Mouse (Mus musculus) spleen, adult 10 weeks (tissue): ENCODE results near the gene Arl4c. TPM values are rescaled to one million over a fixed set of nuclear protein-coding genes. Genes with fewer than 3 reads are reported as not detected.

Source experiments
- polyA plus RNA-seq: library from polyadenylated mRNA; stranded (reverse); fragments of 350-450 nt; fragmentation: Illumina TruSeq; extraction: RNeasy Lipid Tissue Mini Kit (QIAGEN cat#74804); gene quantifications from one replicate; pipeline ENCODE4 v1.2.3, GENCODE M21; 2015; ENCODE audit warnings: low replicate concordance; ENCODE audit not compliant: insufficient read depth

Gene Arl4c
- polyA plus RNA-seq, result 59.8 TPM

DNA sequence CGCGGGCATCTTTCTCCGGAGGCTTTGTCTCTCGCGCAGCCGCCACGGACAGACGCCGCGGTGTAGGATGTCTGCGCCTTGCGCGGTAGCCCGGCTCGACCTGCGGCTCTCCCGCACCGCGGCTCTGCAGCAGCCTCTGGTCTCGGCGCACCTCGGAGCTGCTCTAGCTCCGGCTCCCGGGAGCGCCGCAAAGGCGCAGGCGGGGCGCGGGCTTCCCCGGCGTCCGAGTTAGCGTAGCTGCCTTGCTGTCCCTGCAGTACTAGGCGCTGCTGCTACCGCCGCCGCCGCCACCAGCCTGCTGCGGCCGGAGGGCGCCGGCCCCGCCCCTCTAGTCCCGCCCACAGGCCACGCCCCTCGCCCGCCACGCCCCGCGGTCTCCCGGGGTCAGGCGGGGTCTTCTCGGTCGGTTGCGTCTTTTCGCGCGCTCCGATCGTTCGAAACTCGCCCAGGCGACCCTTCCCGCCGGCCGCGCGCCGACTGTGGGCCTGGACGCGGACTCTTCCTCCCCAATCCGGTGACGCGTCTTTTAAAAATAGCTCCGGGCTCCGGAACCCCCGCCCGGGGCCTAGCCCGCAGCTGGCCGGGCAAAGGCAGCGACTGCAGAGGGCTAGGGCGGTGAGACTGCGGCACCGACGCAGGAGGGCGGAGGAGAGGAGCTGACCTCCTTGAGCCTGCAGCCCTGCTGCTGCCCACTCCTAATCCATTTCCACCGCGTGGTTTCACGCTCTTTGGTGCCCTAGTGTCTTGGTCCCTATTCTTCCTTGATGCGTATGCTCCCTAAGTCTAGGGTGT is at the start of gene Arl4c:
TSS of gene Arl4c (minus strand) at position 352 of the 792 bp plus-strand sequence.

Other genes starting within 250 kb of the Arl4c start
- not detected for gene Glrp1, start 192.2 kb downstream of the Arl4c start, polyA plus RNA-seq